Mouse (Mus musculus) layer of hippocampus, postnatal 25 days (tissue): Measurements from ENCODE around the gene Atf6b. TPM values are rescaled to one million over a fixed set of nuclear protein-coding genes. Genes with fewer than 3 reads are reported as not detected.

ENCODE experiments used
- DNase-seq, 2 experiments: peaks; one replicate each; pipeline ENCODE4 v3.0.0; 2022; ENCODE audit warnings: mixed read lengths in 2 of 2, low spot score in 1 of 2; ENCODE audit errors: extremely low spot score in 1 of 2
- total RNA-seq, 2 experiments: library from RNA; stranded (reverse); gene quantifications; 2 replicates each; pipeline ENCODE4 v1.2.3; 2021

The Atf6b gene
- total RNA-seq, 2 experiments from 2014 or later: 97.1 to 102 TPM

DNA sequence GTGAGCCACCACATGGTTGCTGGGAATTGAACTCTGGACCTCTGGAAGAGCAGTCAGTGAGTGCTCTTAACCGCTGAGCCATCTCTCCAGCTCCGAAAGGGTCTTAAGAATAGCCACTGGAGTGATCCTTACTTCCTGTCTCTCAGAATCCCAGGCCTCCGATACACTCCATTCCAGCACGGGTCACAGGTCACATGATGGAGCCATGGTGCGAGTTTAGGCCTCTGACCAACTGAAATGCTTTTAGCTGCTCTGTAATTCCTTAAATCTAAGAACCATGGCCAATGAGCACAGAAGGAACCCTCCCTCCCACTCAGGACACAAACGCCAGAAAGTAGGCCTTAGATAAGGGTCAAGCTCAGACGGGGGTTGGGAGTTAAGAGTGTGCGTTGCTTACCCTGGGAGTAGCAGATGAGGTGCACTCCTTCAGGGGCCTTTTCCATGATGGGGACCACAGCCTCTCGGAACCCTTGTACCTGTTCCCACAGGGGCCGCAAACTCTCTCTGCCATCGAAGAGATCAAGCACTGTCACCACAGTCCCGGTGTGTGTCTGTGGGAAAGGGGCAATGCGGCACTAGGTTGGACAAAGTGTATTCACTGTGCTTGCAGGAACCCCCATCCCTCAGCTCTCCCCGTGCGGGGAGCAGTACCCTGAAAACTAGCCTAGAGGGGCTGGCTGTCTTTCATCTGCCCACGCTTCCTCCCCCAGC, 20.7 kb upstream of the Atf6b start:
- no peak for DNase-seq

DNA sequence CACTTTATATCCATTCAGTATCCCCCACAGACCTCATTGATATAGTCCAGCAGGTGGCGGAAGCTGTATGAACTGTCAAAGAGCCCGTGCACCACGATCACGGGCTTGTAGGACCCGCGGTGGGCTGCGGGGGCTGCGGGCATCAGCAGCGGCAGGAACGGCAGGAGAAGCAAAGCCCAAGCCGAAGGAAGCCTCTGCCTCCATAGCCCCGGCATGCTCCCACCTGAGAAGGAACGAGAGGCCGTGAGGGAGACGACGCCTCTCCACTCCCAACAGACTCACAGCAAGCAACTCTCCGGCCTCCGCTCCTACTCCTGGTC, 20.2 kb upstream of the Atf6b start:
- DNase-seq: no peak

DNA sequence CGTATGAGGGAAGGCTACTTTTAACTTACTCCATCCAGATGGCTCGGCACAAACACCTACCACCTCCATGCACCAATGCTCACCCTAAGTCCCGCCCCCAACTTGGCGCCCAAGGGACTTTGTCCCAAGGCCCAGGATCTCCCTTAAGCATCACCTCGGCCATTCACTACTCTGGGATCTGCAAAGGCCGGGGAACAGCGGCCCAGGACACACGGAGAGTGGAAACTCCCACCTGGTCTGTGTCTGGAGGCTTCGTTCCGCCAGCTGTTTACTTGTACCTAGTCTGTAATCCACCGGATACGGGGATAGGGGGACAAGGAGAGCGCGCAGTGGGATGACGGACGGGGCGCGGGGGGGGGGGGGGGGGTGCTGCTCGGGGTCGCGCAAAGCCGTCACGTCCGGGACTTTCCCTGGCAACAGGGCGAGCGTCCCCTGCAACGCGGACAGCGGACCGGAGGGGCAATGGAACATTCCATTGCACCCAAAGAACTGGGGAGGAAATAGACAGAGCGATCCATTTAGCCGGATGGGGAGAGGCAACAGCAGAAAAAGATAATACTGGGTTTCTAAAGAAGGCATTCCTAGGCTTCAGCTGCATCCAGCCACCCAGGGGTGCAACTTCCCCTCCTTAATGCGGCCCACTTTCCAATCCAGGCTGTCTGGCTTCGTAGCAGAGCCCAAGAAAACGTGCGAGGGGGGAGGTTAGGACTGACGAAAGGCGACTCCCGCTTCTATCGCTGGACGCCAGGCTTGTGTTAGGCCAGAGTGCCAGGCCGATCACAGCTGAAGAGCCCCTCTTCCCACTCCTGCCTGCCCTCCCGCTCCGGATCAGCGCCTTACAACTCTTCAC, 19.6 kb upstream of the Atf6b start:
- DNase-seq: peak; percentile 65 to 70

DNA sequence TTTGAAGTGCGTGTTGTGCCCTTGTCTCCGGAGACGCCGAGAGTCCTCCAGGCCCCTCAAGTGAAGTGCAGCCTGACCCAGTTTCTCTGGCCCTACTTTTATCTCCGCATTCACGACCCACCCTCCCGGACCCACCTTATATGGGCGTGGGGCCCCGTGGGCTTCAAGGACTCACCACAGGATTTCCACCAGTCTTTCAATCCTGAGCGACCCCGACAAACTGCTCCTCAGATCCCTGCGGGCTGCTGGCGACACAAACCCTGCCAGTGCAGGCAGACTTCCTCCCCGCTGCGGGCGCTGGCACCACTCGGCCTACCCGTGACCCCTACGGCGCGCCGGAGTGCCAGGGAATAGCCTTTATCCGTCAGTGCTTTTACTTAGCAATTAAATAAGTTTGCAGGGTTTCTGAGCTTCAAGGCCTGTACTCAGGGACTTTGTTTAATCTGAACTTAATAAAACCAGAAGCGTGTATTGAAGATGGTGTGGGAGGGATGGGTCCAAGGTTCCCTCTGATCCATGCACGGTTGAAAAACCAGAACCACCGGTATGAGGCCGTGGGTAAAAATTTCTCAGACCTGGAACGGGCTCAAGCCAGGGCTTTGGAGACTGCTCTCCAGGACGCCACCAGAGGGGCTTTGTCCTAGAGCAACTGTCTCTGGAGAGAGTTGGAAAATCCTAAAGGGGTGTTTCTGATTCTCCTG, 18.9 kb upstream of the Atf6b start, which contains the start of gene Ppt2:
TSS of gene Ppt2 (minus strand) at position 568 of the 701 bp plus-strand sequence.
- DNase-seq: no peak

DNA sequence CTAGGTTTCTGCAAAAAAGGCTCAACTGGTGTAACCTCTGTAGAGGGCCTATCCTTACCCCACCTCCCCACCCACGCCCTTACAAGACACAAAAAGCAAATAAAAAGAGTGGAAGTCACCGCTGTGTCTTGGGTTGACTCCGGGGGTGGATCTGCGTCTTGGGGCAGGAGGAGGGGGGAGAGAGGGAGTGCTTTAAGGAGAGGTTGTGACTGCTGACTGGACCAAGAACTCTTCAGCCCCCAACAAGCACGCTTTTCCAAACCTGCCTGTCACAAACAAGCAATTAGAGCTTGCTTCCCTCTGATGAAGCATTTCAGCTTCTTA, 18.3 kb upstream of the Atf6b start:
- DNase-seq: no peak

DNA sequence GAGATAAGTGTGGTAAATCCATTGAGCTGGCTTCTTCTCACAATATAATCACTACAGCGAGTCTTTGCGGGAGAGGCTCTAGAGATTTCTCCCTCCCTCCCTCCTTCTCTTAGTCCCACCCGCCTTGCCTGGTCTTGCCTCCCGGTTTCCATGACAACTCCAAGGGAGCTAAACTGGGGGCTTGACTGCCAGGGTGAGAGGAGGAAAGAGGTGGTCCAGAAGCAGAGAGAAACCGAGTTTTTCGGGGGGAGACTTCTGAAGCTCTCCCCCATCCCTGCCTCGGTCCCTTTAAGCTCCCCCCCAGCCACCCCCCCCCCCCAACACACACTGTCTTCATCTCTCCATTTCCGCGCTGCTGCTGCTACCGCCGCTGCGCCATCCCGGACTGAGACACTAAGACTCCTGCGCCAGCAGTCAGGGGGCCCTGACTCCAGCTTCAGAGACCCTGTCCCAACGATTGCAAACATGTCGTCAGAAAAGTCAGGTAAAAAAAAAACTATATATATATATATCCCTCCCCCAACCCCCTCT, 17.7 kb upstream of the Atf6b start, which contains the start of gene Prrt1:
TSS of gene Prrt1 (plus strand) at position 313 of the 531 bp plus-strand sequence.
- DNase-seq: no peak

DNA sequence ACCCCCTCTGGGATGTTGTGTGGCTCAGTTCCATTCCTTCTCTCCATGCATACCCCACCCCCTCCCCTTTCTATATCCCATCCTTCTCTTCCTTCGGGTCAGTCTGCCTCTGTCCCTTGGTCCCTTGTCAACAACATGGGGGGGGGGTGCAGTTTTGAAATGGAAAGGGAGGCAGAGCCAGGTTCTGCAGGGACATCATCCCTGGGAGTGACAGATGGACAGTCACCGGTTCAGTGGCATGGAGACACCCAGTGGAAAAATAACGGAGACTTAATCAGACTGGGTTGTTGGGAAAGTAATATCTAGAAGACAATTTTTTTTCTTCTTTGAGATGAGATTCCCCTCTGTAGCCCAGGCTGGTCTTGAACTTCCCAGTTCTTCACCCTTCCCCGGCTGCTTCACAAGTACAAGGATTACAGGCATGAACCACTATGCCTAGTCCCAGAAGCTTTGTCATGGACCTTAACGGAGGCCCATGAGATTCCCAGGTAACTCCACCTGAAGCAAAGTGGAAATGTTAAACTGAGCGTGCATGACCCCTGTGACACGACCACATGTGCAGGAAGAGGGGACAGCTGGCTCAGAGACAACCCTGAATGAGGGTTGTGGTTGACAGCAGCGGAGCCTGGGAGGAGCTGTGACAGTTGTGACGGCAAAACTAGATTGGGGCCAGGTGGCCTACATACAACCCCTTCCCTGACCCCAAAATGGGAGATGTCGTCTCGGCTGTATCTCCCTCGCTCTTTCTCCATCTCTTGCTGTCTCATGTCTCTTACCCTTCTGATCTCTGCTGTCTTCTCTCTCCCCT, 16.9 kb upstream of the Atf6b start:
- no peak for DNase-seq

DNA sequence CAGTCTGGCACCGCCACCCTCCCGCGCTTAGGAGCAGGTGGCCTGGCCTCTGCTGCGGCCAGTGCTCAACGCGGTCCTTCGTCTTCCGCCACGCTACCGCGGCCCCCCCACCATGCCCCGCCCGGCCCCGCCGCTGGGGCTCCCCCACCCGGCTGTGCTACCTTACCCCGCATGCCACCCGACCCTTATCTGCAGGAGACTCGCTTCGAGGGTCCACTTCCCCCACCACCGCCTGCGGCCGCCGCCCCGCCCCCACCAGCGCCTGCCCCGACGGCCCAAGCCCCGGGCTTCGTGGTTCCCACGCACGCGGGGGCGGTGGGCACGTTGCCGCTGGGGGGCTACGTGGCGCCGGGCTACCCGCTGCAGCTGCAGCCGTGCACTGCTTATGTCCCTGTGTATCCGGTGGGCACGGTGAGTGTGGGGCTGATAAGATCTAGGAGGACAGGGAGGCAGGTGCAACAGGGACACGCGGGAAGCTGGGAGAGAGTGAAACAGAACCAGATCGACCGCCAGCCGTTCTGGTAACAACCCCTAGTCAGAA, 16.1 kb upstream of the Atf6b start:
- DNase-seq: no peak

DNA sequence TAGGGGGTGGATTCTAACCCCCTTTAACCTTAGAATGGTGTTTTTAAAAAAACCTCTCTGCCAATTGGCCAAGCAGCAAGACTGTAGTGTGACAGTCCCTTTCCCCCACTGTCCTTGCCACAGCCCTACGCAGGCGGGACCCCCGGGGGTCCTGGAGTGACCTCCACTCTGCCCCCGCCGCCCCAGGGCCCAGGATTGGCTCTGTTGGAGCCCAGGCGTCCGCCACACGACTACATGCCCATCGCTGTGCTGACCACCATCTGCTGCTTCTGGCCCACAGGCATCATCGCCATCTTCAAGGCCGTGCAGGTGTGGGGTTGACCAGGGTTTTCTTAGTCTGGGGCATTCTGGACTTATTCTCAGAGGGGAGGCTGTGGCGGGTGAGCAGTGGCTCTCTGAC, 15.3 kb upstream of the Atf6b start:
- no peak for DNase-seq

DNA sequence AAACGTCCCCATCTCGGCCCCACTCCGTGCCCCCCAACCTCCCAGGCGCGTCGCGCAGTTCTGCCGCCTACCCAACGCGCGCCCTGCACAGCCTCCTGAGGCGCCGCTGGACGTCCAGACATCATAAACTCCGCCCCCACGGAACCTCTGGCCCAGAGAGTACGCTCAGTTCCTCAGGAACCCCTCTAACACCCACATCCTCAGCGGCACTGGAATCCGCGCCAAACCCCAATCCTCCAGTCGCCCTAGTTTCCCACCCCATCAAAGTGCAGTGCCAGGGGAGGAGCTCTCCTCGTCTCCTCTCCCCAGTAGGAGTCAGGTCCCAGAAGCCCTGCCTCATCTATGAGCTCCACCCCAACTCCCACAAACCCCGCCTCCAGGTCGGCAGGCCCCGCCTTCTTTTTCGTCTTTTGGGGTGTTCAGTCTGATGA, 14.7 kb upstream of the Atf6b start:
- peak; percentile 74 to 80 for DNase-seq

DNA sequence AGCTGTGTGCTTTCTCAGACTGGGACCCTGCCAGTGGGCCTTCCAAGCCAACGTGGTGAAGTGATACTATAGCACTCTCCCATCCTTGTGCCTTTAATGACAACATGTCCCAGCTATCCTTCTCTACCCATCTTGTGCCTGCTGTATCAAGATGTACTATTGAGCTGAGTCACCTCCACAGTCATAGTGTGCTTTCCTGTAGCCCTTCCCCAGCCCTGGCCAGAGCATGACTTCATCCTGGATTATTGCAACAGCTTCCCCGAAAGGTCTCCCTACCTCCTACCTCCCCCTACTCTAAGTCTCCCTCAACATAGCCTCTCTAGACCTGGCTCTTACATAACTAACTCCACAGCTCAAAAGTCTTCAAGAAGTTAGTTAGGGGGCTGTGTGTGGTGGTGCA, 11.3 kb upstream of the Atf6b start:
- no peak for DNase-seq

DNA sequence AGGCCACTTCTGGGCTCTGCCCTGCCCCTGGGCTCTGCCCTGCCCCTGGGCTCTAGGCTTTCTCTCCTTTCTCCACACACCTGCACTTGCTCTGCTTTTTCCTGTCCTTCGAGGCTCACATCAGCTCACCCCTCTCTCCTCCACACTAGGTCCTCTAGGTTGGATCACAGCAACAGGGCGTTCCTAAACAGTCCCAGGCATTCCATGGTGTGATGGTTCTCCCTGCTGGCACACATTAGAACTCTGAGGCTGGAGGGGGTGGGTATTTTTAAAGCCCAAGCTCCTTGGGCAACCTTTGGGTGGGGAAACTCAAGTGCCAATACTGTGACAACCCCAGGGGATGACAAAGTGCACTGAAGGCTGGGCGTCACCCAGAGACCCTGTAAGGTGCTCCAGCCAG, 9.5 kb upstream of the Atf6b start:
- DNase-seq: no peak

DNA sequence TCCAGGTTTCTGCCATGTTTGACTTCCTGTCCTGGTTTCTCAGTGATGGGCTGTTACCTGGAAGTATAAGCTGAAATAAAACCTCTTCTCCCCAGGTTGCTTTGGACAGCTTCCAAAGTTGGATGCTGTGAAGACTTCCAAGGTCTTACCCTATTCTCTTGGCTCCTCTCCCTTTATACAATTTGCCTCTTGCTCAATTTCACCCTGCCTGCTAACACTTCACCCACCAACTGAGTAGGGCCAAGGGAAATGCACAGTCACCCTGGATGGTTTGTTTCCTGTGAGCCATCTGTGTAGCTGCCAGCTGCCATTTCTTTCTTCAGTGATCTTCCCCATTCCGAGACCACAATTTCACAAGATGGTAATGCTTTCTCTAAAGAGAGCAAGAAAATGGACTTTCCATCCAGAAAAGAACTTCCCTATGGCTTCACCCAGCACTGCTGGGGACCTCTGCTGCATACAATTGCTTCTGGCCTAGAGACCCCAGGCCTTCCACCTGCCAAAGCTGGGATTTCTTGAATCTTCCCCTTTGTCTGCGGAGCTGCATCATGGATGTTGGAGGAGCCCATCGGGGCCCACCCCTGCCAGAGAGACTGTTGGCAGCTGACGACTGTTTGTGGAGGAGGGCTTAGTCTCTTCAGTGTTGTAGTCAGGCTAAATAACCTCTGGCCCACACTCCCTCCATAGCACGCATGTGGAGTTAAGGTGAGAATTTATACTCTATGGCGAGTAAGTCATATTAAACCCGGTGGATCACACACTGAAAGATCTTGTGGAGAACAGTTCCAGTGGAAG, 7.3 kb upstream of the Atf6b start:
- no peak for DNase-seq

DNA sequence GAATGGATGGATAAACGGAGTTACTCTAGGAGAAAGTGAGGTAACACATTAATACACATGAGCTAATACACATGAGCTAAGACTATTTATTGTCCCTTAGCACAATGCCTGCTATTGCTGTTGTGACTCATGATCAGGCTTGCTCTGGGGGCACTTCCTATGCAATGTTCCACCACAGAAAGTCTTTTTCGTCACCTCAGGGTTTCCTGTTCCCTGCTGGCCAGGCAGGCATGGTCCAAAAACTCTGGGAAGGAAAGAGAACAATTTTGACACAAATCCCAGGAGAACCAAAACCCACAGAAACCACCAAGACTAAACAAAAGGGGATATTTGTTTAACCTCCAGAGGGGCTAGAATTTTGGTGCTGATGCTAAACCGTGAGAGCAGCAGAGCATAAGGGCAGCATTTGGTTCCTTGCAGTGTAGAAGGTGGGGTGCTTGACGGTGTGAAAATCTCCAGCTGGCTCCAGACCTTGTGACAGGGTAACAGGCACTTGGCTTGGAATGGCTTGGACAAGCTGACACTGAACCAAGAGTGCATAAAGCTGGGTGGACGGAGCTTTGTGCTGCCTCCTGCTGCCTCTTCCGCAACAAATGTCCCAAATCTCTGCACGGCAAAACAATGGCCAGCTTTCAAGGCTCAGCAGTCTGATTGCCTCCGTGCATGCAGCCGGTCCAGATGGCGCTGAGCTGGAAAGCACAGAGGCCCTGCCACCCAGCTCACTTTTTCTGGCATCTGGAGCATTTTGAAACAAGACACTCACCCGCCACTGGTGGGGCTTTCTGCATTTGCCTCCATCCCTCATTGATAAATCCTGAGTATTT, 6.0 kb upstream of the Atf6b start:
- DNase-seq: no peak

DNA sequence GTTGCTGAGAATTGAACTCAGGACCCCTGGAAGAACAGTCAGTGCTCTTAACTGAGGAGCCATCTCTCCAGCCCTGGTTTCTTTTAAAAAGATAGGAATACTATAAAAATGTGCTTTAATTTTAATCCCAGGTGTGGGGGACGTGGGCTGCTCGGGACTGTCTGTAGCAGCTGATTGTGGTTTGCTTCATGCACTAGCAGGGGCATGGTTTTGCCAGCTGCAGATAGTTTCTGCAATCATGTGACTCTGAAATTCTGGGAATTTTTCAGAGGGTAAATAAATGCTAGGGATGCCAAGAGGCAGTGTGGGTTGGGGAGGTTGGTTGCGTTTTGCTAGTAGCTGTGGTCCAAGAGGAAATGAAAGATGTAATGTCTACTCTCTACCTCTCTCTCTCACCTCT, 5.0 kb upstream of the Atf6b start:
- DNase-seq: no peak

DNA sequence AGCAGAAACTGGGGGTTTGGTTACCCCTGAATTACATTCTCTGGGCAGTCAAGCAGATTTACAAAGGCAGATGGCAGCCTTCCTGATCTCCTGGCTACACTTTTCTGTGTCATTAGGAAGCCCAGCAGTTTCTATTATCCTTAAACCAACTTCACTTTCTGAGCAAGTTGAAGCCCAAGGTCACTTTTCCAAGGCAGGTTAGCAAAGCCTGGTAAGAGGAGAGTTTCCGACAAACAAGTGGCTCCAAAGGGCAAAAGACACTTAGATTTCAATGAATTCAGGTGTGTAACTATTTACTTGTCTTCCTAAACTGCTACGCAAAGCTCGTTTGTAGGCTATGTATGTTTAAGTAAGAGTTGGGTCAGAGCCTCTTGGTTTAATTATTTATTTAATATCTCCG, 3.6 kb upstream of the Atf6b start:
- no peak for DNase-seq

DNA sequence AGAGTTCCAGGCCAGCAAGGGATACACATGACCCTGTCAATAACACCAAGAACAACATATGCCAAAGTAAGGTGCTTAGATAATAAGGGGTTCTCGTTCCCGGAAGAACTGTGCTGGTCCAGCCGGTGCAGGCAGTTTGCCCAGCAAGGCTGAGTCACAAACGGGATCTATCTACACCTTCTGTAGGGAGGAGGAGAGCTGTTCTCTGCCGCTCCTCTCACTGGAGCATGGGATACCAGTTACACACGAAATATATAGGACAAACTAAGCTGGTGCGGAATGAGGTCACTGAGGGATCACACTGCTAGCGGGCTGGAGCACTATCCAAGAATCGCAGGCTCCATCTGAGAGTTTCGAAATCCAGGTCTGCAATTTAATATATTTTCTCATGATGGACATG, 3.0 kb upstream of the Atf6b start:
- no peak for DNase-seq

DNA sequence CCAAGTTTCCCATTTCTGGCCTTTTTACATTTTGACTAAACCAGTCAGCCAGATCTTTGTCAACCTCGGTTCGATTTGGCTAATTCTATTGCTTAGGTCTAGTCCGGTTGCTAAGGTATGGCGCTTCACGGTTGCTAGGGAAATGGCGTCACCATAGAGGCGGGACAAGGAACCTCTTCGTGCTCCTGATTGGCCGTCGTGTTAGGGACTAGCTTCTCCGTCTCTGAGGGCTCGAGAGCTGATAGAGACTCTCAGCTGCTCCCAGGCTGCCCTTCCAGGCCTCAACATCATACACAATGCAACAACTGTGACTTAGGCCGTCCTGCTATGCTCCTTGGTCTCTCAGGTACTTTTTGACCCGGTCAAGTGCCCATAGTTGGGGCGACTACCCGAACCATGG, 2.3 kb upstream of the Atf6b start, which contains the start of gene Fkbpl:
TSS of gene Fkbpl (plus strand) at position 157 of the 400 bp plus-strand sequence.
- peak; percentile 83 to 88 for DNase-seq
